Mouse (Mus musculus): Measurements from ENCODE around the gene Itga1. TPM values are rescaled to one million over a fixed set of nuclear protein-coding genes. Genes with fewer than 3 reads are reported as not detected.

Itga1 gene
- polyA plus RNA-seq (2012; rRNA removed): 2.0 and 3.5 TPM in 2 replicates

GRCm38 (mm10) chr13:115101355-115102191, at the start of gene Itga1, which contains the start of gene Gm49395:
Gene Itga1 (minus strand): TSS chr13:115101964.
Gene Gm49395 (minus strand): TSS chr13:115101921.

GRCm38 (mm10) chr13:115090069-115090976, 11.4 kb downstream of the Itga1 start, which contains the start of gene Pelo:
Gene Pelo (minus strand): TSS chr13:115090186.

GRCm38 (mm10) chr13:114931775-114932294, 169.9 kb downstream of the Itga1 start, which contains the start of gene Itga2:
Gene Itga2 (minus strand): TSS chr13:114932100.

Other genes with a start within 250 kb of the Itga1 start
- 0.05 and 0.13 TPM in 2 replicates for gene Itga2, start 169.9 kb downstream of the Itga1 start, polyA plus RNA-seq (2012; rRNA removed)
- 9.6 and 11.4 TPM in 2 replicates for gene Pelo, start 11.8 kb downstream of the Itga1 start, polyA plus RNA-seq (2012; rRNA removed)
- 12.4 and 21.9 TPM in 2 replicates for gene Gm49395, start within 50 bp of the Itga1 start, polyA plus RNA-seq (2012; rRNA removed)